Mouse (Mus musculus): ENCODE results near the gene Kif5a. TPM values are rescaled to one million over a fixed set of nuclear protein-coding genes. Genes with fewer than 3 reads are reported as not detected.

The Kif5a gene
- polyA plus RNA-seq, 1 experiment = 0.14 TPM

- Histone ChIP-seq H3K79me2 (ENCODE audit: control insufficient read depth, insufficient read depth) (peaks cover 60% of the 10 kb centered on the region), H3K4me3 (peak within 1 kb of the TSS; percentile 100), H3ac (ENCODE audit: control insufficient read depth, insufficient read length) (peak within 1 kb of the TSS; percentile 82), H3K27me3 (ENCODE audit: control insufficient read depth, insufficient read depth, insufficient read length) (no peaks in the 10 kb centered on the region), H3K36me3 (ENCODE audit: control insufficient read depth, insufficient read depth) (peaks cover 27% of the 10 kb centered on the region), H3K4me2 (ENCODE audit: low read depth) (peak within 1 kb of the TSS; percentile 88)
- TF ChIP-seq POLR2A (IDR thresholded peaks at IDR 0.05; ENCODE audit: insufficient read length, low read depth) = peak; percentile 69
- peak in 1 of 3 experiments; percentile 50 for TF ChIP-seq MYOD1 (IDR thresholded peaks at IDR 0.05; ENCODE audit: control insufficient read depth in 1 of 3, insufficient read length in 2 of 3, low read depth in 2 of 3)
- peak; percentile 90 for TF ChIP-seq USF1 (IDR thresholded peaks at IDR 0.05; ENCODE audit: low read depth)
- peak; percentile 86 for TF ChIP-seq POLR2AphosphoS2 (IDR thresholded peaks at IDR 0.05; ENCODE audit: insufficient read length, low read depth)
- no peak for TF ChIP-seq E2F4 (IDR thresholded peaks at IDR 0.05; ENCODE audit: insufficient read depth)
- no peak for TF ChIP-seq CEBPB (IDR thresholded peaks at IDR 0.05; ENCODE audit: insufficient read depth, poor library complexity, severe bottlenecking)
Observed at GRCm38 (mm10) chr10:127288800-127289572, 25.8 kb upstream of the Kif5a start, which contains the start of gene Mbd6. Mbd6 (minus strand) TSS chr10:127289018.

- Histone ChIP-seq H3K4me3 (peak overlapping the region; percentile 100), H3K27me3 (ENCODE audit: control insufficient read depth, insufficient read depth, insufficient read length) (no peaks in the 10 kb centered on the region), H3ac (ENCODE audit: control insufficient read depth, insufficient read length) (peak overlapping the region; percentile 82), H3K79me2 (ENCODE audit: control insufficient read depth, insufficient read depth) (peaks cover 54% of the 10 kb centered on the region), H3K36me3 (ENCODE audit: control insufficient read depth, insufficient read depth) (peaks cover 21% of the 10 kb centered on the region), H3K4me2 (ENCODE audit: low read depth) (peak overlapping the region; percentile 84)
- TF ChIP-seq E2F4 (IDR thresholded peaks at IDR 0.05; ENCODE audit: insufficient read depth) (no peak), MYOD1 (IDR thresholded peaks at IDR 0.05; ENCODE audit: control insufficient read depth in 1 of 3, insufficient read length in 2 of 3, low read depth in 2 of 3) (peak in 1 of 3 experiments; percentile 2)
Observed at GRCm38 (mm10) chr10:127288328-127288799, 25.2 kb upstream of the Kif5a start.

GRCm38 (mm10) chr10:127287936-127288293, 24.8 kb upstream of the Kif5a start:
- peaks cover 20% of the 10 kb centered on the region for H3K36me3 ChIP-seq (ENCODE audit: control insufficient read depth, insufficient read depth)
- H3K4me2 ChIP-seq (ENCODE audit: low read depth) = peak overlapping the region; percentile 84

GRCm38 (mm10) chr10:127287271-127287935, 24.3 kb upstream of the Kif5a start:
- peak overlapping the region; percentile 82 for H3ac ChIP-seq (ENCODE audit: control insufficient read depth, insufficient read length)
- H3K27me3 ChIP-seq (ENCODE audit: control insufficient read depth, insufficient read depth, insufficient read length) = no peaks in the 10 kb centered on the region
- H3K36me3 ChIP-seq (ENCODE audit: control insufficient read depth, insufficient read depth) = peaks cover 18% of the 10 kb centered on the region
- H3K4me2 ChIP-seq (ENCODE audit: low read depth) = peak overlapping the region; percentile 84
- H3K4me3 ChIP-seq = peak overlapping the region; percentile 100
- H3K79me2 ChIP-seq (ENCODE audit: control insufficient read depth, insufficient read depth) = peaks cover 45% of the 10 kb centered on the region
- peak; percentile 56 for TF ChIP-seq POLR2AphosphoS2 (IDR thresholded peaks at IDR 0.05; ENCODE audit: insufficient read length, low read depth)
- TF ChIP-seq REST (IDR thresholded peaks at IDR 0.05; ENCODE audit: insufficient read depth, insufficient read length) = no peak

More at GRCm38 (mm10) chr10:127287936-127288293, 24.8 kb upstream of the Kif5a start:
- Histone ChIP-seq H3ac (ENCODE audit: control insufficient read depth, insufficient read length) (peak overlapping the region; percentile 82), H3K79me2 (ENCODE audit: control insufficient read depth, insufficient read depth) (peaks cover 50% of the 10 kb centered on the region), H3K4me3 (peak overlapping the region; percentile 100), H3K27me3 (ENCODE audit: control insufficient read depth, insufficient read depth, insufficient read length) (no peaks in the 10 kb centered on the region)
- TF ChIP-seq REST (IDR thresholded peaks at IDR 0.05; ENCODE audit: insufficient read depth, insufficient read length) = no peak
- TF ChIP-seq USF1 (IDR thresholded peaks at IDR 0.05; ENCODE audit: low read depth) = no peak
- no peak for TF ChIP-seq TCF12 (IDR thresholded peaks at IDR 0.05; ENCODE audit: insufficient read depth, poor library complexity, severe bottlenecking)
- no peak for TF ChIP-seq E2F4 (IDR thresholded peaks at IDR 0.05; ENCODE audit: insufficient read depth)
- no peak for TF ChIP-seq CEBPB (IDR thresholded peaks at IDR 0.05; ENCODE audit: insufficient read depth, poor library complexity, severe bottlenecking)
- TF ChIP-seq MYOD1 (IDR thresholded peaks at IDR 0.05; ENCODE audit: control insufficient read depth in 1 of 3, insufficient read length in 2 of 3, low read depth in 2 of 3) = no peak
- TF ChIP-seq TCF3 (IDR thresholded peaks at IDR 0.05; ENCODE audit: insufficient read length, low read depth) = no peak
- TF ChIP-seq POLR2AphosphoS2 (IDR thresholded peaks at IDR 0.05; ENCODE audit: insufficient read length, low read depth) = no peak
- no peak for TF ChIP-seq MAX (IDR thresholded peaks at IDR 0.05; ENCODE audit: low read depth)
- no peak for TF ChIP-seq MYOG (IDR thresholded peaks at IDR 0.05; ENCODE audit: control insufficient read depth in 1 of 3, insufficient read depth in 1 of 3, insufficient read length in 2 of 3, low read depth in 2 of 3)

- TF ChIP-seq MAX (IDR thresholded peaks at IDR 0.05; ENCODE audit: low read depth) = no peak
- H3K36me3 ChIP-seq (ENCODE audit: control insufficient read depth, insufficient read depth) = peaks cover 17% of the 10 kb centered on the region
- H3ac ChIP-seq (ENCODE audit: control insufficient read depth, insufficient read length) = no peak overlapping the region
- peaks cover 38% of the 10 kb centered on the region for H3K79me2 ChIP-seq (ENCODE audit: control insufficient read depth, insufficient read depth)
- peak overlapping the region; percentile 100 for H3K4me3 ChIP-seq
- H3K4me2 ChIP-seq (ENCODE audit: low read depth) = peak overlapping the region; percentile 84
- no peaks in the 10 kb centered on the region for H3K27me3 ChIP-seq (ENCODE audit: control insufficient read depth, insufficient read depth, insufficient read length)
Observed at GRCm38 (mm10) chr10:127286730-127287129, 23.6 kb upstream of the Kif5a start.
